Mouse (Mus musculus): ENCODE results near the gene Gprasp1.

DNA sequence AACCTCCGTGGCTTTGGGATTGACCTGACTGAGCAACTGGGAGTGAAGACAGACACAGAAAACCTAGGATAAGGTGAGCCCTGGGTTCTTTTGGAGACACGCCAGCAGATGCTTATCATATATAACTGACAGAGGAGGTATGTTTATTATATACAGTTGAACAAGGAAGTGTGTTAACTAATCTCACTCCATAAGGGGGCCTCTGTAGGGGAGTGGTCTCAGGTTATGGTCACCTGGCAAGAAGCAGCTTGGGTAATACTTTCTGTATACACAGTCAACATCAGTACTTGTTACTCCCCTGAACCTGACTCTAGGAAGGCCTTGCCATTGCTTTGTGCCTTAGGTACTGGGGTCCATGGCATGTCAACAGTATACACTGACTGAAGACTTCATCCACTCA lies 26.0 kb downstream of the Gprasp1 start:
- TF ChIP-seq GATA1 (IDR thresholded peaks at IDR 0.05; ENCODE audit: low read length), result no peak
- TF ChIP-seq TAL1 (IDR thresholded peaks at IDR 0.05; ENCODE audit: low read length), result no peak

Data from erythroblast, embryonic 14.5 days (primary cell).